Mouse (Mus musculus): ENCODE results near the gene Elavl3. TPM values are rescaled to one million over a fixed set of nuclear protein-coding genes. Genes with fewer than 3 reads are reported as not detected.

The Elavl3 gene
- total and polyA plus RNA-seq, 3 experiments = 0.01 to 0.05 TPM; not detected in 1

DNA sequence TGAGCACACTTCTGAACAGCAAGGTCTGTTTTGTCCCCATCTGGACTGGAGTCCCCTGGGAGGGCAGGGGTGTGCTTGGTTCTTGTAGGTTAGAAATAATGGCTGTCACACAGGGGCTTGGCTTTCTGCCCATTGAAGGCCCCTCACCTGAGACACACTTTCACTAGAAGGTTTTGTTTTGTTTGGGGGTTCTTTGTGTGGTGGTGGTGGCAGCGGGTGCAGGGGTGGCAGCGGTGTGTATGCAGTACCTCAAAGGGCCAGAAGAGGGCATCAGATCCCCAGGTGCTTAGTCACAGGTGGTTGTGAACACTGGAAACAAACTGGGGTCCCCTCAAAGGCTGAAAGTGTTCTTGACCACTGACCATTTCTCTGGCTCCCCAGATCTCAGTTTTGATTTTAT lies 73.9 kb downstream of the Elavl3 start:
- no peak overlapping the region for H3K4me3 ChIP-seq (ENCODE audit: low read depth, low read length)
- no peaks in the 10 kb centered on the region for H3K9me3 ChIP-seq (replicated peaks)
- H3K36me3 ChIP-seq (replicated peaks) = no peaks in the 10 kb centered on the region
- DNase-seq (ENCODE audit: low spot score) = peak; percentile 43
- TF ChIP-seq POLR2AphosphoS5 (IDR thresholded peaks at IDR 0.05; ENCODE audit: insufficient replicate concordance, low read depth, low read length) = no peak
- TF ChIP-seq CTCF (IDR thresholded peaks at IDR 0.05; ENCODE audit: low read depth, low read length) = peak; percentile 79
- TF ChIP-seq TAL1 (conservative IDR thresholded peaks at IDR 0.05; ENCODE audit: low read depth, low read length) = no peak
- no peak for TF ChIP-seq GATA2 (IDR thresholded peaks at IDR 0.05; ENCODE audit: borderline replicate concordance, low read depth, low read length)
- TF ChIP-seq GATA1 (IDR thresholded peaks at IDR 0.05; ENCODE audit: borderline replicate concordance, low read length) = no peak
- H3K27me3 ChIP-seq (ENCODE audit: insufficient read depth, low read length) = peaks cover 26% of the 10 kb centered on the region
- ATAC-seq (ENCODE audit: extremely low read depth, insufficient number of reproducible peaks, low FRiP score, poor library complexity, severe bottlenecking) = no peak
- no peaks in the 10 kb centered on the region; the same call in 1 of the 2 replicates for H3K4me1 ChIP-seq (ENCODE audit: insufficient read depth, low read depth, low read length)

DNA sequence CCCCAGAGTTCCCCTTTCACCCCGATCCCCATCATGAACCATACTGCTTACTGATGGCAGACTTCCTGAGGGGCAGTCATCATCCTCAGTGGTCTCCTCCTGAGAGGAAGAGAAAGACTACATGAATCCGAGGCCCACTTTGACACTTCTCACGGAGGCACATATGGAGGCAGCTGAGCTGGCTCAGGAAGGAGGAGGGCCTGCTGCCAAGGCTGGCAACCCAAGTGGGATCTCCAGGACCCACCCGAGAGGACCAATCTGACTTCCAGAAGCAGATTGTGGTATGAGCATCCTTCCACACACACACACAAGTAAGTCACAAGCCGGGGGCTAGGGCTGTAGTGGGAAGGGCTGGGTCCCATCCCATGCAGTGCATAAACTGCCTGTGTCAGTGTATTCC lies 74.5 kb downstream of the Elavl3 start:
- no peak for TF ChIP-seq GATA2 (IDR thresholded peaks at IDR 0.05; ENCODE audit: borderline replicate concordance, low read depth, low read length)
- no peak for TF ChIP-seq CTCF (IDR thresholded peaks at IDR 0.05; ENCODE audit: low read depth, low read length)
- no peak for TF ChIP-seq POLR2AphosphoS5 (IDR thresholded peaks at IDR 0.05; ENCODE audit: insufficient replicate concordance, low read depth, low read length)
- TF ChIP-seq TAL1 (conservative IDR thresholded peaks at IDR 0.05; ENCODE audit: low read depth, low read length) = no peak
- TF ChIP-seq GATA1 (IDR thresholded peaks at IDR 0.05; ENCODE audit: borderline replicate concordance, low read length) = no peak
- ATAC-seq (ENCODE audit: extremely low read depth, insufficient number of reproducible peaks, low FRiP score, poor library complexity, severe bottlenecking) (no peak), DNase-seq (ENCODE audit: low spot score) (no peak)
- Histone ChIP-seq H3K4me1 (ENCODE audit: insufficient read depth, low read depth, low read length) (no peaks in the 10 kb centered on the region; the same call in 1 of the 2 replicates), H3K9me3 (replicated peaks) (no peaks in the 10 kb centered on the region), H3K36me3 (replicated peaks) (no peaks in the 10 kb centered on the region), H3K27me3 (ENCODE audit: insufficient read depth, low read length) (peaks cover 23% of the 10 kb centered on the region; the same call in 1 of the 2 replicates), H3K4me3 (ENCODE audit: low read depth, low read length) (no peak overlapping the region)

DNA sequence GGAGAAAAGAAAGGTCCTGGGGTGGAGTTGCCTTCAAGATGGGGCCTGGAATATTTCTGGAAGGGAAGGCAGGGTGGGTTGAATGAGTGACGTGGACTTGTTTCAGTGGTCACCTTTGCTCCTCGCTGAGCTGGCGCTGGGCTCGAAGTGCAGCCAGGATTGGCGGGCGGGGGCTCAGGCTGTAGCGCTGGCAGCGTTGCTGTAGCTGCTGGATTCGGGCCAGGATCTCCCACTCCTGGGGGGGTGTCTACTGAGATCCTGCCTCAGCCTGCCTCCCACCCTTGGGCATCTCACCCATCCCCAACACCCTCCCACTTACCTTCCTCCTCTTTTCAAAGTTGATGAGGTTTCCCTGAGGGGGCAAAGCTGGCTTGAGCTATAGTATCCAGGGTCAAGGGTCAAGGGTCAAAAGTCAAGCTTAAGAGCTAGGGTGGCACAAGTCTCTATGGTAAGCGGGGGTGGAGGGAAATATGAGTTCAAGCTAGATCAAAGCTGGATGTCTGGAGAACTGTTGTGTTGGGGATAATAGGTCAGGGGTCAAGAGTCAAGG lies 75.1 kb downstream of the Elavl3 start:
- peaks cover 28% of the 10 kb centered on the region for H3K27me3 ChIP-seq (ENCODE audit: insufficient read depth, low read length)
- H3K9me3 ChIP-seq (replicated peaks) = no peaks in the 10 kb centered on the region
- H3K36me3 ChIP-seq (replicated peaks) = no peaks in the 10 kb centered on the region
- no peaks in the 10 kb centered on the region; the same call in 1 of the 2 replicates for H3K4me1 ChIP-seq (ENCODE audit: insufficient read depth, low read depth, low read length)
- no peak for ATAC-seq (ENCODE audit: extremely low read depth, insufficient number of reproducible peaks, low FRiP score, poor library complexity, severe bottlenecking)
- no peak for DNase-seq (ENCODE audit: low spot score)
- no peak overlapping the region for H3K4me3 ChIP-seq (ENCODE audit: low read depth, low read length)
- TF ChIP-seq GATA2 (IDR thresholded peaks at IDR 0.05; ENCODE audit: borderline replicate concordance, low read depth, low read length) (no peak), GATA1 (IDR thresholded peaks at IDR 0.05; ENCODE audit: borderline replicate concordance, low read length) (no peak), TAL1 (conservative IDR thresholded peaks at IDR 0.05; ENCODE audit: low read depth, low read length) (no peak)

DNA sequence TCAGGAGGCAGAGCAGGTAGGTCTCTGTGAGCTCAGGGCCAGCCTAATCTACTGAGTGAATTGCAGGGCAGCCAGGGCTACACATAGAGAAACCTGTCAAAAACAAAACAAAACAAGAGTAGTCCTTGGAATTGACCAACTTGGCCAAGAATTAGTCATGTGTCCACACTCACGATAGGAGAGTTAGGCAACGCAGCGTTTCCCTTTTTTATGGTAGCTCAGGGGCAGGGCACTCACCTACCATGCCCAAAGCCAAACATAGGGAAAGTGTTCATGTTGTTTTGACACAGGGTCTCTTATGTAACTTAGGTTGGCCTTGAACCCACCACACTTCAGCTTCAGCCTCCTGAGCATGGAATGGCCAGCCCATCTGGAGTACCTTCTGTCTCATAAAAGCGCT lies 82.5 kb downstream of the Elavl3 start:
- Histone ChIP-seq H3K4me3 (ENCODE audit: low read depth, low read length) (no peak overlapping the region), H3K9me3 (replicated peaks) (no peaks in the 10 kb centered on the region), H3K4me1 (ENCODE audit: insufficient read depth, low read depth, low read length) (peaks cover 8% of the 10 kb centered on the region; the same call in 1 of the 2 replicates), H3K36me3 (replicated peaks) (no peaks in the 10 kb centered on the region), H3K27me3 (ENCODE audit: insufficient read depth, low read length) (peaks cover 15% of the 10 kb centered on the region)
- DNase-seq (ENCODE audit: low spot score) = no peak
- no peak for ATAC-seq (ENCODE audit: extremely low read depth, insufficient number of reproducible peaks, low FRiP score, poor library complexity, severe bottlenecking)
- no peak for TF ChIP-seq POLR2AphosphoS5 (IDR thresholded peaks at IDR 0.05; ENCODE audit: insufficient replicate concordance, low read depth, low read length)
- no peak for TF ChIP-seq GATA2 (IDR thresholded peaks at IDR 0.05; ENCODE audit: borderline replicate concordance, low read depth, low read length)
- no peak for TF ChIP-seq CTCF (IDR thresholded peaks at IDR 0.05; ENCODE audit: low read depth, low read length)
- TF ChIP-seq TAL1 (conservative IDR thresholded peaks at IDR 0.05; ENCODE audit: low read depth, low read length) = no peak
- TF ChIP-seq GATA1 (IDR thresholded peaks at IDR 0.05; ENCODE audit: borderline replicate concordance, low read length) = no peak

DNA sequence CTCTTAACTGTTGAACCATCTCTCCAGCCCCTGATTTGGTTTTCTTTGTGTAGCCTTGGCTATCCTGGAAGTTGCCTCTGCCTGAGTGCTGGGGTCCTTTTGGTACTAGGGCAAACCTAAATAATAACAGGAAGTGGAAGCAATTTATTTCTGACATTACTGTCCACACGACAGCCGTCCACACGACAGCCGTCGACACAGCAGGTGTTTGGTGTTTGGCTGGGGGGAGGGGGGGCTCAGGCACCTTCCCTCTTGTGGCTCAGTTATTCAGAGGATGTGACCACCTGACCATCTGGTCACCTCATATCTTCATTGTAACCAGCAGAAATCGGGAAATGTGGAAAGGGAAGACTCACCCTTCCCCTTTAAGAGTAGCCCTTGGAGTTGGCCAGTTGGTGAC lies 82.9 kb downstream of the Elavl3 start:
- no peak for ATAC-seq (ENCODE audit: extremely low read depth, insufficient number of reproducible peaks, low FRiP score, poor library complexity, severe bottlenecking)
- H3K4me3 ChIP-seq (ENCODE audit: low read depth, low read length) = no peak overlapping the region
- H3K27me3 ChIP-seq (ENCODE audit: insufficient read depth, low read length) = peaks cover 14% of the 10 kb centered on the region

More for the DNA sequence above, 82.9 kb downstream of the Elavl3 start:
- Histone ChIP-seq H3K9me3 (replicated peaks) (no peaks in the 10 kb centered on the region), H3K4me1 (ENCODE audit: insufficient read depth, low read depth, low read length) (peaks cover 12% of the 10 kb centered on the region), H3K36me3 (replicated peaks) (no peaks in the 10 kb centered on the region)
- TF ChIP-seq GATA2 (IDR thresholded peaks at IDR 0.05; ENCODE audit: borderline replicate concordance, low read depth, low read length) (no peak), POLR2AphosphoS5 (IDR thresholded peaks at IDR 0.05; ENCODE audit: insufficient replicate concordance, low read depth, low read length) (no peak), CTCF (IDR thresholded peaks at IDR 0.05; ENCODE audit: low read depth, low read length) (no peak), GATA1 (IDR thresholded peaks at IDR 0.05; ENCODE audit: borderline replicate concordance, low read length) (no peak), TAL1 (conservative IDR thresholded peaks at IDR 0.05; ENCODE audit: low read depth, low read length) (no peak)
- no peak for DNase-seq (ENCODE audit: low spot score)

Other genes starting within 250 kb of the Elavl3 start
Only the 20 nearest of the 21 such genes appear.
- gene Dock6, start 199.4 kb downstream of the Elavl3 start, total RNA-seq (2014; fragmentation: Nextera tagmentation) = 12.7 and 16.8 TPM in 2 replicates
- 3.7 and 3.9 TPM in 2 replicates for gene Dock6, start 199.4 kb downstream of the Elavl3 start, total RNA-seq (2017)
- gene Dock6, start 199.4 kb downstream of the Elavl3 start, polyA plus RNA-seq (2012) = 11.3 and 11.6 TPM in 2 replicates
- gene Rab3d, start 133.8 kb downstream of the Elavl3 start, total RNA-seq (2014; fragmentation: Nextera tagmentation) = 3.7 and 6.8 TPM in 2 replicates
- gene Rab3d, start 133.8 kb downstream of the Elavl3 start, total RNA-seq (2017) = 7.0 TPM in 2 replicates
- 4.9 and 8.5 TPM in 2 replicates for gene Rab3d, start 133.8 kb downstream of the Elavl3 start, polyA plus RNA-seq (2012)
- 1.8 and 3.8 TPM in 2 replicates for gene Ccdc159, start 124.6 kb downstream of the Elavl3 start, total RNA-seq (2014; fragmentation: Nextera tagmentation)
- 0.64 and 0.98 TPM in 2 replicates for gene Ccdc159, start 124.6 kb downstream of the Elavl3 start, total RNA-seq (2017)
- 0.21 and 0.31 TPM in 2 replicates for gene Ccdc159, start 124.6 kb downstream of the Elavl3 start, polyA plus RNA-seq (2012)
- gene Tmem205, start 124.5 kb downstream of the Elavl3 start, total RNA-seq (2014; fragmentation: Nextera tagmentation) = 12.8 and 17.6 TPM in 2 replicates
- gene Tmem205, start 124.5 kb downstream of the Elavl3 start, total RNA-seq (2017) = 9.0 and 17.1 TPM in 2 replicates
- 11.3 and 15.9 TPM in 2 replicates for gene Tmem205, start 124.5 kb downstream of the Elavl3 start, polyA plus RNA-seq (2012)
- gene Plppr2, start 115.0 kb downstream of the Elavl3 start, total RNA-seq (2014; fragmentation: Nextera tagmentation) = 1.6 and 5.3 TPM in 2 replicates
- 0.41 and 0.44 TPM in 2 replicates for gene Plppr2, start 115.0 kb downstream of the Elavl3 start, total RNA-seq (2017)
- 5.8 and 7.6 TPM in 2 replicates for gene Plppr2, start 115.0 kb downstream of the Elavl3 start, polyA plus RNA-seq (2012)
- 11.8 and 12.4 TPM in 2 replicates for gene Swsap1, start 96.3 kb downstream of the Elavl3 start, total RNA-seq (2014; fragmentation: Nextera tagmentation)
- gene Swsap1, start 96.3 kb downstream of the Elavl3 start, total RNA-seq (2017) = 10.9 and 12.8 TPM in 2 replicates
- 12.6 and 14.5 TPM in 2 replicates for gene Swsap1, start 96.3 kb downstream of the Elavl3 start, polyA plus RNA-seq (2012)
- 35.5 and 49.7 TPM in 2 replicates for gene Epor, start 88.5 kb downstream of the Elavl3 start, total RNA-seq (2014; fragmentation: Nextera tagmentation)
- 14.4 and 21.9 TPM in 2 replicates for gene Epor, start 88.5 kb downstream of the Elavl3 start, total RNA-seq (2017)
- 125 and 135 TPM in 2 replicates for gene Epor, start 88.5 kb downstream of the Elavl3 start, polyA plus RNA-seq (2012)
- gene Rgl3, start 62.6 kb downstream of the Elavl3 start, total RNA-seq (2014; fragmentation: Nextera tagmentation) = not detected in 2 replicates
- gene Rgl3, start 62.6 kb downstream of the Elavl3 start, total RNA-seq (2017) = 0.05 TPM in 1 of 2 replicates, not detected in the other
- gene Rgl3, start 62.6 kb downstream of the Elavl3 start, polyA plus RNA-seq (2012) = not detected in 2 replicates
- not detected in 2 replicates for gene Ccdc151, start 49.4 kb downstream of the Elavl3 start, total RNA-seq (2014; fragmentation: Nextera tagmentation)
- 0.22 TPM in 1 of 2 replicates, not detected in the other for gene Ccdc151, start 49.4 kb downstream of the Elavl3 start, total RNA-seq (2017)
- gene Ccdc151, start 49.4 kb downstream of the Elavl3 start, polyA plus RNA-seq (2012) = 0.07 and 0.08 TPM in 2 replicates
- gene Prkcsh, start 49.2 kb downstream of the Elavl3 start, total RNA-seq (2014; fragmentation: Nextera tagmentation) = 55.3 and 65.0 TPM in 2 replicates
- 115 and 116 TPM in 2 replicates for gene Prkcsh, start 49.2 kb downstream of the Elavl3 start, total RNA-seq (2017)
- 159 and 167 TPM in 2 replicates for gene Prkcsh, start 49.2 kb downstream of the Elavl3 start, polyA plus RNA-seq (2012)
- gene Gm49318, start 19.2 kb upstream of the Elavl3 start, total RNA-seq (2014; fragmentation: Nextera tagmentation) = not detected in 2 replicates
- not detected in 2 replicates for gene Gm49318, start 19.2 kb upstream of the Elavl3 start, total RNA-seq (2017)
- not detected in 2 replicates for gene Gm49318, start 19.2 kb upstream of the Elavl3 start, polyA plus RNA-seq (2012)
- 7.3 and 10.5 TPM in 2 replicates for gene Zfp653, start 19.4 kb upstream of the Elavl3 start, total RNA-seq (2014; fragmentation: Nextera tagmentation)
- gene Zfp653, start 19.4 kb upstream of the Elavl3 start, total RNA-seq (2017) = 9.1 and 11.3 TPM in 2 replicates
- gene Zfp653, start 19.4 kb upstream of the Elavl3 start, polyA plus RNA-seq (2012) = 19.0 and 22.4 TPM in 2 replicates
- gene Ecsit, start 33.4 kb upstream of the Elavl3 start, total RNA-seq (2014; fragmentation: Nextera tagmentation) = 18.2 and 25.4 TPM in 2 replicates
- gene Ecsit, start 33.4 kb upstream of the Elavl3 start, total RNA-seq (2017) = 24.0 and 28.5 TPM in 2 replicates
- gene Ecsit, start 33.4 kb upstream of the Elavl3 start, polyA plus RNA-seq (2012) = 33.2 and 43.2 TPM in 2 replicates
- not detected in 2 replicates for gene Cnn1, start 47.2 kb upstream of the Elavl3 start, total RNA-seq (2014; fragmentation: Nextera tagmentation)
- gene Cnn1, start 47.2 kb upstream of the Elavl3 start, total RNA-seq (2017) = 0.05 and 0.17 TPM in 2 replicates
- not detected in 2 replicates for gene Cnn1, start 47.2 kb upstream of the Elavl3 start, polyA plus RNA-seq (2012)
- 88.3 and 119 TPM in 2 replicates for gene Elof1, start 65.1 kb upstream of the Elavl3 start, total RNA-seq (2014; fragmentation: Nextera tagmentation)
- gene Elof1, start 65.1 kb upstream of the Elavl3 start, total RNA-seq (2017) = 66.7 and 86.0 TPM in 2 replicates
- 90.8 and 98.4 TPM in 2 replicates for gene Elof1, start 65.1 kb upstream of the Elavl3 start, polyA plus RNA-seq (2012)
- 17.1 and 24.2 TPM in 2 replicates for gene Acp5, start 83.7 kb upstream of the Elavl3 start, total RNA-seq (2014; fragmentation: Nextera tagmentation)
- gene Acp5, start 83.7 kb upstream of the Elavl3 start, total RNA-seq (2017) = 10.3 and 13.0 TPM in 2 replicates
- 27.6 and 28.5 TPM in 2 replicates for gene Acp5, start 83.7 kb upstream of the Elavl3 start, polyA plus RNA-seq (2012)
- 24.8 and 30.3 TPM in 2 replicates for gene Pigyl, start 104.8 kb upstream of the Elavl3 start, total RNA-seq (2014; fragmentation: Nextera tagmentation)
- gene Pigyl, start 104.8 kb upstream of the Elavl3 start, total RNA-seq (2017) = 34.1 and 37.6 TPM in 2 replicates
- 85.2 and 86.5 TPM in 2 replicates for gene Pigyl, start 104.8 kb upstream of the Elavl3 start, polyA plus RNA-seq (2012)
- gene Zfp872, start 136.1 kb upstream of the Elavl3 start, total RNA-seq (2014; fragmentation: Nextera tagmentation) = not detected in 2 replicates
- 0.16 TPM in 1 of 2 replicates, not detected in the other for gene Zfp872, start 136.1 kb upstream of the Elavl3 start, total RNA-seq (2017)
- not detected in 2 replicates for gene Zfp872, start 136.1 kb upstream of the Elavl3 start, polyA plus RNA-seq (2012)
- gene Zfp809, start 173.7 kb upstream of the Elavl3 start, total RNA-seq (2014; fragmentation: Nextera tagmentation) = 180 and 200 TPM in 2 replicates
- gene Zfp809, start 173.7 kb upstream of the Elavl3 start, total RNA-seq (2017) = 54.9 and 67.1 TPM in 2 replicates
- gene Zfp809, start 173.7 kb upstream of the Elavl3 start, polyA plus RNA-seq (2012) = 11.8 and 16.2 TPM in 2 replicates
- 4.4 and 4.9 TPM in 2 replicates for gene Zfp599, start 207.9 kb upstream of the Elavl3 start, total RNA-seq (2014; fragmentation: Nextera tagmentation)
- 1.1 and 2.0 TPM in 2 replicates for gene Zfp599, start 207.9 kb upstream of the Elavl3 start, total RNA-seq (2017)
- gene Zfp599, start 207.9 kb upstream of the Elavl3 start, polyA plus RNA-seq (2012) = 0.07 and 0.13 TPM in 2 replicates

Data from G1E (cell line).